ENCODE assay signal across 9 mouse cellular contexts in the genomic region with DNA sequence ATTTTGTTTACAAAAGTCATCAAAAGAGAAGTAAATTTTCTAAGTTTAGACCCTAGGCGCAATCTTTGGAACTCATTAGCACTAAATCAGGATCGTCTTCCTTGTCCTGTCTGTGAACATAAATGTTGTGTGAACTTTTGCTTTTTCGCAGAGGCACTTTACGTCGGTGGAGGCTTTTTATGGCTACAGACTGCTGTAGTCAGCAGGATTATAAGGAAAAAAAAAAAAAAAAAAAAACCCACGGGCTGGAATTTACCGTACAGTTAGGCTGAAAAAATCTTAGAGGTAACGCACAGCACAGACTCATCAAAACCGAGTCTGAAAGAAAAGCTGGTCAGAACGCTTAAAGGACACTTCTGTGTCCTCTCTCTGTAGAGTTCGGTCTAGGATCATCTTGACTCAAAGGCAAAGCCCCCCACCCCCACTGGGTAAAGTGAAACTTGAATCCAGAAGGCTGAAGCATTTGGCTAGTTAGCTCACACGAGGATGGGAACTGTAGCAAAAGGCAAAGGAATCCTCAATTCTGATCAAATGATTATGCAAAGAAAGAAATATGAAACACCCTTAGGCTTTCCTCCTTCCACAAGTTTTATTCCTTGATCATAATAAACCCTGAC. TPM values are rescaled to one million over a fixed set of nuclear protein-coding genes. Genes with fewer than 3 reads are reported as not detected.
DNase-seq lines count a peak whose midpoint lies in the region; ATAC-seq lines count a peak whose summit lies in the region.
"Had no signal": no experiment of that assay in that cellular context is flagged by ENCODE, and none has a peak within 500 bp of the region (broad histone marks: within the 10 kb centered on the region; RNA-seq: fewer than 3 reads in every experiment).

No protein-coding gene starts in this region.

- H3K36me3 ChIP-seq in heart, embryonic 11.5 days (ENCODE audit: control insufficient read depth, insufficient read depth, low read length), result no peaks in the 10 kb centered on the region
- no peaks in the 10 kb centered on the region for H3K36me3 ChIP-seq in limb, embryonic 15.5 days
- H3K36me3 ChIP-seq in forebrain, embryonic 12.5 days (replicated peaks), result no peaks in the 10 kb centered on the region
- H3K36me3 ChIP-seq: midbrain, embryonic 12.5 days had no signal

- H3K4me1 ChIP-seq in heart, embryonic 11.5 days (ENCODE audit: control insufficient read depth, insufficient read depth, low read length), result no peaks in the 10 kb centered on the region
- peaks cover 4% of the 10 kb centered on the region for H3K4me1 ChIP-seq in limb, embryonic 15.5 days
- no peaks in the 10 kb centered on the region for H3K4me1 ChIP-seq in forebrain, embryonic 12.5 days
- H3K4me1 ChIP-seq: midbrain, embryonic 12.5 days had no signal

- no peak for ATAC-seq in heart, embryonic 11.5 days (replicated peaks; ENCODE audit: insufficient number of reproducible peaks, low FRiP score, low TSS enrichment)
- ATAC-seq in limb, embryonic 15.5 days (ENCODE audit: insufficient number of reproducible peaks, low FRiP score, low TSS enrichment, low read depth), result no peak
- no peak for ATAC-seq in forebrain, embryonic 12.5 days (ENCODE audit: low FRiP score)
- ATAC-seq in megakaryocyte, adult 5-6 weeks (ENCODE audit: poor library complexity, severe bottlenecking), result no peak

- H3K4me3 ChIP-seq in heart, embryonic 11.5 days (ENCODE audit: low read depth, low read length), result peak overlapping the region; percentile 29
- H3K4me3 ChIP-seq in limb, embryonic 15.5 days, result peak overlapping the region; percentile 34
- H3K4me3 ChIP-seq in forebrain, embryonic 12.5 days (replicated peaks), result no peak overlapping the region
- H3K4me3 ChIP-seq: midbrain, embryonic 12.5 days had no signal

- peak overlapping the region; percentile 41 for H3K4me2 ChIP-seq in heart, embryonic 11.5 days
- H3K4me2 ChIP-seq in limb, embryonic 15.5 days, result peak overlapping the region; percentile 37
- H3K4me2 ChIP-seq in forebrain, embryonic 12.5 days, result no peak overlapping the region
- H3K4me2 ChIP-seq: midbrain, embryonic 12.5 days had no signal

- no peaks in the 10 kb centered on the region for H3K9me3 ChIP-seq in heart, embryonic 11.5 days (replicated peaks; ENCODE audit: control insufficient read depth, low read length)
- no peaks in the 10 kb centered on the region for H3K9me3 ChIP-seq in limb, embryonic 15.5 days
- no peaks in the 10 kb centered on the region for H3K9me3 ChIP-seq in forebrain, embryonic 12.5 days
- H3K9me3 ChIP-seq: midbrain, embryonic 12.5 days had no signal

- WGBS in heart, embryonic 11.5 days (ENCODE audit: insufficient replicate concordance), result 44% methylated on average over 12 of the region's 12 CpGs
- 8% methylated on average over 12 of the region's 12 CpGs for WGBS in limb, embryonic 15.5 days
- WGBS in forebrain, embryonic 12.5 days, result 63% methylated on average over 12 of the region's 12 CpGs

- H3K27ac ChIP-seq in heart, embryonic 11.5 days (ENCODE audit: low read depth, low read length), result no peak overlapping the region
- peak overlapping the region; percentile 72; the same call in 1 of the 2 replicates for H3K27ac ChIP-seq in limb, embryonic 15.5 days
- no peak overlapping the region for H3K27ac ChIP-seq in forebrain, embryonic 12.5 days
- H3K27ac ChIP-seq: midbrain, embryonic 12.5 days had no signal

- no peak overlapping the region for H3K9ac ChIP-seq in heart, embryonic 11.5 days (ENCODE audit: low read depth, low read length)
- no peak overlapping the region for H3K9ac ChIP-seq in limb, embryonic 15.5 days
- no peak overlapping the region for H3K9ac ChIP-seq in forebrain, embryonic 12.5 days
- H3K9ac ChIP-seq: midbrain, embryonic 12.5 days had no signal

- H3K27me3 ChIP-seq in heart, embryonic 11.5 days (ENCODE audit: control insufficient read depth, insufficient read depth, low read length), result no peaks in the 10 kb centered on the region
- H3K27me3 ChIP-seq in limb, embryonic 15.5 days, result no peaks in the 10 kb centered on the region
- no peaks in the 10 kb centered on the region for H3K27me3 ChIP-seq in forebrain, embryonic 12.5 days
- H3K27me3 ChIP-seq: midbrain, embryonic 12.5 days had no signal

- peak; percentile 30 for DNase-seq in adrenal gland, postnatal 14 days
- DNase-seq in adrenal gland, postnatal 4 days (ENCODE audit: low spot score in 2 of 2), result no peak
- peak; percentile 47 for DNase-seq in 3T3-L1 (ENCODE audit: low read depth, low spot score)
- DNase-seq in ovary, adult 18-20 months (ENCODE audit: low spot score), result no peak

RNA-seq across cellular contexts. Expression of a gene that starts 1.0 kb away (rescaled TPM):
- total RNA-seq in adrenal gland, postnatal 14 days (2021), result 9.1 and 10.8 TPM in 2 replicates
- total RNA-seq in adrenal gland, postnatal 4 days (2021), result 10 to 100 TPM; 12.3 to 18.2 TPM
- polyA plus RNA-seq in heart, embryonic 11.5 days (2014; fragmentation: Nextera tagmentation; extraction: Ambion mirVana), result 0.39 and 0.75 TPM in 2 replicates
- polyA plus RNA-seq in limb, embryonic 15.5 days (2015; fragmentation: Nextera tagmentation; extraction: Ambion mirVana), result 33.5 and 34.6 TPM in 2 replicates
- polyA plus RNA-seq in forebrain, embryonic 12.5 days (2016; fragmentation: Nextera tagmentation; extraction: Ambion mirVana), result 0.59 and 0.82 TPM in 2 replicates
- total RNA-seq in megakaryocyte, adult 5-6 weeks (2015), result 0.27 and 0.89 TPM in 2 replicates
- total RNA-seq in megakaryocyte, adult 5-6 weeks (2017), result 0.07 and 0.65 TPM in 2 replicates

Comparison
In these comparisons a context has a peak if more than half of its experiments do, and no peak if none do; other contexts are left out.
1. DNase-seq: peak in adrenal gland, postnatal 14 days (single experiment) and 3T3-L1 (single experiment); none in adrenal gland, postnatal 4 days (0 of 2) and ovary, adult 18-20 months (single experiment).